Mouse (Mus musculus): ENCODE results near the gene Noct. TPM values are rescaled to one million over a fixed set of nuclear protein-coding genes. Genes with fewer than 3 reads are reported as not detected.

Noct gene
- polyA plus RNA-seq, 1 experiment from 2014 or later: 22.0 TPM

DNA sequence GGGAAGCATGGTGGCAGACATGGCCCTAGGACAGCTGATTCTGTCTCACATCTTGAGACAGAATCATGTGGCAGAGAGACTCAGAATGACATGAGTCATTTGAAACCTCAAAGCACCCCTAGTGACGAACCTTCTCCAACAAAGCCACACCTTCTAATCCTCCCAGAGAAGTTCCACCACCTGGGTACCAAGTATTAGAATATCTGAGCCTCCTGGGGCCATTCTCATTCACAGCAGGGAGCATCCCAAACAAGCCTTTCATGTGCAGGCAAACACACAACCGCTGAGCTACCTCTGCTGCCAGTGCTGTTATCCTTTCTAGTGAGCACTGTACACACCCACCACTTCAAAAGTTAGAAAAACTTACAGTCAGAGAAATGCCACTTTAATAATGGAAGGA is 70.0 kb downstream of the Noct start:
- Histone ChIP-seq H3K4me3 (no peak overlapping the region), H3K4me2 (no peak overlapping the region), H3K27ac (no peak overlapping the region), H3K4me1 (replicated peaks) (no peaks in the 10 kb centered on the region), H3K27me3 (no peaks in the 10 kb centered on the region), H3K9me3 (no peaks in the 10 kb centered on the region), H3K36me3 (peaks cover 12% of the 10 kb centered on the region), H3K9ac (no peak overlapping the region)
- WGBS: 46% methylated on average over 2 of the region's 2 CpGs
- ATAC-seq (ENCODE audit: low FRiP score): no peak

DNA sequence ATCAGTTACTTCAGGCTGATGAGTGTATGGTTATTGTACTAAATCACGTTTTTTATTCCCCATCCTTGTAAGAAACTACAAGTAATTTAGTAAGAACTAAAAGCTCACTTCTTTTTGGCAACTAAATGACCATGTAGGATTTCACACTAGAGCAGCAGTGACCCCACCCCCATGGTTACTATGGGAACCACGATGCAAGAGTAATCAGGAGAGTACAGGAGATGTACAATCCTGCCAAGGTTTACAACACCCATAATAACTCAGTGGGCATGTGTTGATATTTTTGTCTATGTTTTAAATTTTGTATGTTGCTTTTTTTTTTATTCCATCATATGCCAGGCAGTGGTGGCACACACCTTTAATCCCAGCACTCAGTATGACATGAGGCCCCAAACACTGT is 71.0 kb downstream of the Noct start:
- WGBS: 68% methylated on average over 2 of the region's 2 CpGs

DNA sequence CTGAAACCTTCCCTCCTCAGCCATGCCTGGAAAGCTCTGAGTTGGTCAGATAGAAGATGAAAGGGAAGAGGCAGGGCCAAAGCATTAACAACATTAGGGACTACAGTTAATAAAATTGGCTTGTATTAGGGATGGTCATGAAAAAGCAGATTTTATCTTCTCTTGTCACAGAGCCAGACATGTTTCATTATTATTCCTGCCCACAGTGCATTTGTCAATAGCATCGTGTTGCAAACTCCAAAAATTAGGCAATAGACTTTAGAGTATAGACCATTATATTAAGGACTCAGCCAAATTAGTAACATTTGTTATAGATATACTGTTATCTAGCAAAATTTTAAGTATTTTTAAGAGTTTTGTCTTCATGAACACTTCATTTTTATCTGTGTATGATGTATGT is 72.5 kb downstream of the Noct start:
- H3K27me3 ChIP-seq: no peaks in the 10 kb centered on the region
- no peak overlapping the region for H3K9ac ChIP-seq
- H3K4me2 ChIP-seq: no peak overlapping the region
- H3K36me3 ChIP-seq: peaks cover 15% of the 10 kb centered on the region
- 79% methylated on average over 1 of the region's 1 CpGs for WGBS
- ATAC-seq (ENCODE audit: low FRiP score): no peak
- no peak overlapping the region for H3K4me3 ChIP-seq
- H3K9me3 ChIP-seq: no peaks in the 10 kb centered on the region
- H3K27ac ChIP-seq: no peak overlapping the region
- H3K4me1 ChIP-seq (replicated peaks): no peaks in the 10 kb centered on the region

More for the DNA sequence above, 71.0 kb downstream of the Noct start:
- Histone ChIP-seq H3K27ac (no peak overlapping the region), H3K9ac (no peak overlapping the region), H3K4me1 (replicated peaks) (no peaks in the 10 kb centered on the region), H3K27me3 (no peaks in the 10 kb centered on the region), H3K9me3 (no peaks in the 10 kb centered on the region), H3K36me3 (peaks cover 12% of the 10 kb centered on the region), H3K4me3 (no peak overlapping the region), H3K4me2 (no peak overlapping the region)
- ATAC-seq (ENCODE audit: low FRiP score): no peak

Small RNA genes within 50 kb of the gene (microRNA-seq; reads per million reads assigned to microRNA genes)
- gene Gm24282: not detected

Other genes starting within 250 kb of the Noct start
- gene Elf2, start 116.2 kb downstream of the Noct start, polyA plus RNA-seq (2015; fragmentation: Nextera tagmentation; extraction: Ambion mirVana): 47.1 TPM in 2 replicates
- gene Mgarp, start 172.3 kb downstream of the Noct start, polyA plus RNA-seq (2015; fragmentation: Nextera tagmentation; extraction: Ambion mirVana): 1.2 and 3.3 TPM in 2 replicates
- gene Ndufc1, start 184.5 kb downstream of the Noct start, polyA plus RNA-seq (2015; fragmentation: Nextera tagmentation; extraction: Ambion mirVana): 824 and 888 TPM in 2 replicates
- 54.0 and 55.2 TPM in 2 replicates for gene Naa15, start 190.7 kb downstream of the Noct start, polyA plus RNA-seq (2015; fragmentation: Nextera tagmentation; extraction: Ambion mirVana)